22 mouse cellular contexts compared by ENCODE assay signal in genomic region chr2:165439613-165440012, GRCm38 (mm10). TPM values are rescaled to one million over a fixed set of nuclear protein-coding genes. Genes with fewer than 3 reads are reported as not detected.
DNase-seq lines count a peak whose midpoint lies in the region; ATAC-seq lines count a peak whose summit lies in the region.
"Had no signal": no experiment of that assay in that cellular context is flagged by ENCODE, and none has a peak within 500 bp of the region (broad histone marks: within the 10 kb centered on the region; RNA-seq: fewer than 3 reads in every experiment).

No protein-coding gene starts in this region.

- peak; percentile 72 for ATAC-seq in liver, embryonic 15.5 days (ENCODE audit: insufficient read depth)
- ATAC-seq in inflammation-experienced regulatory T-cells, adult 6 months: no peak
- ATAC-seq: activated CD4-positive, CD25-positive, alpha-beta regulatory T cell, adult 4 months; forebrain, embryonic 13.5 days; forebrain, postnatal 0 days; Patski had no signal

- H3K4me1 ChIP-seq in liver, embryonic 15.5 days (replicated peaks): peaks cover 18% of the 10 kb centered on the region
- H3K4me1 ChIP-seq: heart, embryonic 15.5 days had no signal

- no peak overlapping the region for H3K9ac ChIP-seq in liver, embryonic 15.5 days
- H3K9ac ChIP-seq: forebrain, embryonic 13.5 days; forebrain, postnatal 0 days; heart, embryonic 15.5 days had no signal

- H3K4me3 ChIP-seq in liver, embryonic 15.5 days (replicated peaks): no peak overlapping the region
- H3K4me3 ChIP-seq: embryonic facial prominence, embryonic 10.5 days; forebrain, embryonic 13.5 days; heart, adult 2 months; heart, embryonic 15.5 days had no signal

- 50% methylated on average over 10 of the region's 10 CpGs for WGBS in liver, embryonic 15.5 days (ENCODE audit: insufficient replicate concordance)

- H3K27me3 ChIP-seq in liver, embryonic 15.5 days: no peaks in the 10 kb centered on the region
- H3K27me3 ChIP-seq: forebrain, embryonic 13.5 days had no signal

- H3K4me2 ChIP-seq in liver, embryonic 15.5 days: no peak overlapping the region
- H3K4me2 ChIP-seq: forebrain, embryonic 13.5 days; heart, embryonic 11.5 days; heart, embryonic 15.5 days had no signal

- peak; percentile 69 for DNase-seq in kidney, adult 11 months
- no peak for DNase-seq in kidney, postnatal 10 days
- DNase-seq in kidney, adult 9 months: peak; percentile 81
- no peak for DNase-seq in kidney, postnatal 4 days
- peak; percentile 42 to 85 for DNase-seq in kidney, postnatal 25 days
- DNase-seq in cerebellum, postnatal 14 days: no peak
- DNase-seq: adrenal gland, postnatal 14 days; cerebellum, adult 18-20 months; cerebellum, adult 9-11 months; forebrain, postnatal 0 days; gastrocnemius, postnatal 14 days; heart, adult 2 months; heart, postnatal 14 days had no signal

- H3K36me3 ChIP-seq in liver, embryonic 15.5 days (replicated peaks): no peaks in the 10 kb centered on the region
- H3K36me3 ChIP-seq: embryonic facial prominence, embryonic 10.5 days; heart, embryonic 15.5 days had no signal

- H3K27ac ChIP-seq in liver, embryonic 15.5 days (replicated peaks): no peak overlapping the region
- H3K27ac ChIP-seq: embryonic facial prominence, embryonic 10.5 days; forebrain, embryonic 13.5 days; heart, adult 2 months; heart, embryonic 15.5 days had no signal

- no peaks in the 10 kb centered on the region for H3K9me3 ChIP-seq in liver, embryonic 15.5 days (replicated peaks)
- H3K9me3 ChIP-seq: embryonic facial prominence, embryonic 10.5 days; forebrain, embryonic 13.5 days; heart, embryonic 15.5 days had no signal

RNA-seq across cellular contexts. Expression of gene Slc13a3, which starts 33.4 kb away (rescaled TPM):
- 11.9 and 16.6 TPM in 2 replicates for polyA plus RNA-seq in liver, embryonic 15.5 days (2015; fragmentation: Nextera tagmentation; extraction: Ambion mirVana)
- polyA plus RNA-seq in inflammation-experienced regulatory T-cells, adult 6 months (2017; shearing (Covaris generic)): not detected
- polyA plus RNA-seq: activated CD4-positive, CD25-positive, alpha-beta regulatory T cell, adult 4 months; C2C12 had no signal

RNA-seq across cellular contexts. Expression of gene Ocstamp, which starts 39.4 kb away (rescaled TPM):
- 4.1 and 5.2 TPM in 2 replicates for polyA plus RNA-seq in liver, embryonic 15.5 days (2015; fragmentation: Nextera tagmentation; extraction: Ambion mirVana)
- polyA plus RNA-seq in inflammation-experienced regulatory T-cells, adult 6 months (2017; shearing (Covaris generic)): not detected
- polyA plus RNA-seq: activated CD4-positive, CD25-positive, alpha-beta regulatory T cell, adult 4 months; C2C12; forebrain, embryonic 13.5 days; forebrain, postnatal 0 days; heart, embryonic 11.5 days; Patski had no signal

RNA-seq across cellular contexts. Expression of gene Zfp334, which starts 51.6 kb away (rescaled TPM):
- 0.97 and 1.3 TPM in 2 replicates for polyA plus RNA-seq in liver, embryonic 15.5 days (2015; fragmentation: Nextera tagmentation; extraction: Ambion mirVana)
- polyA plus RNA-seq in inflammation-experienced regulatory T-cells, adult 6 months (2017; shearing (Covaris generic)): not detected

RNA-seq across cellular contexts. Expression of gene Trp53rka, which starts 53.5 kb away (rescaled TPM):
- 9.6 and 11.5 TPM in 2 replicates for polyA plus RNA-seq in liver, embryonic 15.5 days (2015; fragmentation: Nextera tagmentation; extraction: Ambion mirVana)
- 1 to 10 TPM; 3.5 to 5.0 (median 4.3) TPM for polyA plus RNA-seq in inflammation-experienced regulatory T-cells, adult 6 months (2017; shearing (Covaris generic))

Comparison
In these comparisons a context has a peak if more than half of its experiments do, and no peak if none do; other contexts are left out.
1. DNase-seq: peak in kidney, adult 11 months (single experiment), kidney, adult 9 months (single experiment) and kidney, postnatal 25 days (2 of 2); none in kidney, postnatal 10 days (single experiment), kidney, postnatal 4 days (0 of 2) and cerebellum, postnatal 14 days (0 of 2).